Mouse (Mus musculus) layer of hippocampus, adult 11-12 months (tissue): ENCODE data around the gene Scn8a.

Source experiments
- DNase-seq: peaks from one replicate; pipeline ENCODE4 v3.0.0; 2022; ENCODE audit warnings: low spot score

Gene Scn8a

GRCm38 (mm10) chr15:100953955-100954354 is 84.3 kb downstream of the Scn8a start:
- no peak for DNase-seq

- no peak for DNase-seq
Measured at GRCm38 (mm10) chr15:100954751-100955150, 85.1 kb downstream of the Scn8a start.

DNA sequence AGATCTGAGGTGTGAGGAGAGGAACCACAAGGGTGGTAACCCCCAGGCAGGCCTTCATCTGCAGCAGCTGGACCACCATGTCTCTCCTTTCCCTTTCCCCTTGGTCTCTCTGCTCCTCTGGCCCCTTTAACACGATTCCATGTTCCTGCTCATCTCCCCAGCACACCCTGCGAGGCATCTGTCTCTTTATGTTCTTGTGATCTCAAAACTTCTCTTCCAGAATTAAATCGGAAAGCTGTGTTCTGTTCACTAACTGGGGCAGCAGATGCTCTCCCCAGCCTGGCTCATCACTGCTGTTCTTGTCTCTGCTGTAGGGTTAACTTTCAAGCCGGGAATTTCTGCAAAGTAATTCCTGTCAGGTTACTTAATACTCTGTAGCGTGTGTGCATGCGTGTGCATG is 91.3 kb downstream of the Scn8a start:
- DNase-seq: peak; percentile 73

DNA sequence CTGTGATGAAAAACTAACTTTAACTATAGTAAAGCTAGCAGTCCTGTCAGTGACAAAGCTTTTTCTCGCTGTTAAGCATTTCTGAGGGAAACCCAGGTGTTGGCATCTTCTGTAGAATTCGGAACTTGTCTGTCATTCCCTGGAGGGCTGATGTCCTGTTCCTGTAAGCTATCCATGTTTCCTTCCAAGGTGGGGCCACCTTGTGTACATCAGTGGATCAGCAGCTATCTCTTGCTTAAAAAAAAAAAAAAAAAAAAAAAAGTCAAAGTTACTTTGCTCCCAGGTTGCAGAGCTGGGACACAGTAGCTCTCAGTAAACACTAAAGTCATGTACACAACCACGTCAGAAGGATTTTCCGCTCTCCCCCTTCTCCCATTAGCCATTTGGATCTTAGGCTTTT is 91.9 kb downstream of the Scn8a start:
- DNase-seq: no peak

DNA sequence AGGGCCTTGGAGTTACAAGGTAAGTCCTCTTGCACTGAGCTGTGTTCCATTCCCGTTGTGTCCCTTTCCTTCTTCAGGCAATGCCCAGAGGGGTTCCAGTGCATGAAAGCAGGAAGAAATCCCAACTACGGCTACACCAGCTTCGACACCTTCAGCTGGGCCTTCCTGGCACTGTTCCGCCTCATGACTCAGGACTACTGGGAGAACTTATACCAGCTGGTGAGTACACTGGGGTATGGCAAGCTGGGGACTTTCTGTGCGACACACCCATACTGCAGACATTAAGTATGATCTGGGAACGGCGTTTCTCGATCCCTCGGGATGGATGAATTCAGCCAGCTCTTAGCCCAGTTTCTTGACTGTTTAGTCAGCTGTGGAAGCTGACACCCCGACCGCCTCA is 101.8 kb downstream of the Scn8a start:
- peak; percentile 63 for DNase-seq

DNA sequence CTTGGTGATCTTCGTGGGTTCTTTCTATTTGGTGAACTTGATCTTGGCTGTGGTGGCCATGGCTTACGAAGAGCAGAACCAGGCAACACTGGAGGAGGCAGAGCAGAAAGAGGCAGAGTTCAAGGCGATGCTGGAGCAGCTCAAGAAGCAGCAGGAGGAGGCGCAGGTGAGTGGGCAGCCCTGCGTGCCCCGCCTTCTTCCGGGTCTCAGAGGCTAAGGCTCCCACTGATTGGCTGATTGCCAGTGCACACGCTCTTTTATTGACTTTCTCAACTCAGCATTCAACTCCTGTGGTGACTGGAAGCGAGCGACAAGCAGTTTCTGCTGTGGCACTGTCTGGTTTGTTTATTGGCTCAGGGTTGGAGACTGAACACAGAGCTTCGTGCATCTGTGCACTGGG is 103.1 kb downstream of the Scn8a start:
- no peak for DNase-seq

DNA sequence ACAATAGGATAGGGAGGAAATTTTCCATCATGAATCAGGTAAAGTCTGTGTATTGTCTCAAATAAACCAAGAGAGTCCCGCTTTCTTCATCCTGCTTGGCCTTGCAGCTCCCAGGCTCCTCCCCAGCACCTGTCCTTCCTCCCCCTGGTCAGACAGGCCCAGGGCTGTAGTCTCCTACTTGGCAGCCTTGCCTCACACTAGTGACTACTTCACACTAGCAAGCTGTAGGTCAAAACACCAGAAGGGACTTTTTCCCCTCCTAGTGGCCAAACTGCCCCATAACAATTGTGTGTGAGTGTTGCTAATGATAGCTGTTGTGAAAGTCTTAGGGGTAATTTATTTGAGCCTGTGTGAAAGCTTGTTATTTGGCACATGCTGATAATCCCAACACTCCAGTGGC is 105.0 kb downstream of the Scn8a start:
- no peak for DNase-seq

DNA sequence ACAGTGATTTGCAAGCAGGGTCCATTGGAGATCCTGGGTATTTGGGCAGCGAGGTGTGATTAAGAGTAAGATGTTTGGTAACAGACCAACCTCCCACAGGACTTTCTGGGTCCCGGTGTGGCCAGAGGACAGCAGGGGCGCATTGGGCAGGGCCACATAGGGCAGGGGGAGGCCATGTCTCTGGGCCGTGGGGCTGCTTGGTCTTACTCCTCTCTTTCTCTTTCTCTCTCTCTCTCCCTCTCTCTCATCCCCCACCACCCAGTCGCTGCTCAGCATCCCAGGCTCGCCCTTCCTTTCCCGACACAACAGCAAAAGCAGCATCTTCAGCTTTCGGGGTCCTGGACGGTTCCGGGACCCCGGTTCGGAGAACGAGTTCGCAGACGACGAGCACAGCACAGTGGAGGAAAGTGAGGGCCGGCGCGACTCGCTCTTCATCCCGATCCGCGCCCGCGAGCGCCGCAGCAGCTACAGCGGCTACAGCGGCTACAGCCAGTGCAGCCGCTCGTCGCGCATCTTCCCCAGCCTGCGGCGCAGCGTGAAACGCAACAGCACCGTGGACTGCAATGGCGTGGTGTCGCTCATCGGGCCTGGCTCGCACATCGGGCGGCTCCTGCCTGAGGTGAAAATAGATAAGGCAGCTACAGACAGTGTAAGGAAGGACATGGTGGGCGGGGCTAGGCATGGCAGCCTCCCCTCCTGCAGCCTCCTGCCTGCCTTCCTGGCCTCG is 113.9 kb downstream of the Scn8a start:
- peak; percentile 33 for DNase-seq

GRCm38 (mm10) chr15:100984154-100984893 is 114.7 kb downstream of the Scn8a start:
- DNase-seq: no peak

DNA sequence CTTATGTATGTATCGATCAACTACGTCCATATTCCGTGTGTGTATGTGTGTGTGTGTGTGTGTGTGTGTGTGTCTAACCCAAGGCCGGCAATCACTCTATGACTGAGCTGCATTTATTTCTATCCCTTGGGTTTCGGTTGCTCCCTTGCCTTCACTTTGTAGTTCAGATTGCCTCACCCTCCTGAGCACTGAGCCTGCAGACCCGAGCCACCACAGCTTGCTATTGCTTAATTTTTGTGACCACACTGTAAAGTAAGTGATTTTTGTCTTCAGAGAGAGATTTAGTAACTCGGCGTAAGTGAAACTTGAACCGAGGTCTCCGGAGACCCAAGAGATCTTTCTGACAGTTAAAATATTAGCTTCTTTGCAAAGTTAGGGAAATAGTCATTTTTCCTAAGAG is 116.8 kb downstream of the Scn8a start:
- no peak for DNase-seq

DNA sequence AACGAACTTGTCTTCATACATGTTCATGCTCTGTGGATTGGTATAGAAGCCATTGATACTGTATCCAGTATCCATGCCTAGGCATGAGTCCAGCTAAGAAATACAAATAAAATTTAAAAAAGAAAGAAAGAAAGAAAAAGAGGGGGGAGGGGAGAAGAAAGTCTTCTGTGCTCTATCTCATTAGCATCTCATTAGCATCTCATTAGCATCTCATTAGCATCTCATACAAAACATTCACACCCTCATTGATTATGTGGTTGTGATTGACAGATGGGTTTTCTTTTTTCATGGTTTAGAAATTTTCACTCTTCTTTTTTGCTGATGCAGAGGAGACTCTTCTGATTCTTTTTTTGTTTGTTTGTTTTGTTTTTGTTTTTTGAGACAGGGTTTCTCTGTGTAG is 117.4 kb downstream of the Scn8a start:
- DNase-seq: no peak

DNA sequence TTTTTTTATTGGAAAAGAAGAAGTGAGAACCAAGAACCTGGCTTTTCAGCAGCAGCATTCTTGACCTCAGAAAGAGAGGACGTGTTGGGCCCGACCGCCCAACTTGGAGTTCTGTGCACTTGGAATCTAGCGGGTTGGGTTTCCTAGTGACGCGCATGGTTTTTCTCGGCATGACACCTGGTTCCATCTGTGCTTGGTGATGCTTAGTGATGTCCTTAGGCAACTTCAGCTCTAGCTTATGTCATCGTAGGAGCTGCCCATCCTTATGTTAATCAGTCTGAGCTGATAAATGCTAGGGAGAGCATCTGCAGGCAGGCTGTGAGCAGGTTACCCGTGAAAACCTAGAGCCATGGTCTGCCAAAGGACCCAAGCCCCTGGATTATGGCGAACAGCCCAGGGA is 120.6 kb downstream of the Scn8a start:
- DNase-seq: no peak

DNA sequence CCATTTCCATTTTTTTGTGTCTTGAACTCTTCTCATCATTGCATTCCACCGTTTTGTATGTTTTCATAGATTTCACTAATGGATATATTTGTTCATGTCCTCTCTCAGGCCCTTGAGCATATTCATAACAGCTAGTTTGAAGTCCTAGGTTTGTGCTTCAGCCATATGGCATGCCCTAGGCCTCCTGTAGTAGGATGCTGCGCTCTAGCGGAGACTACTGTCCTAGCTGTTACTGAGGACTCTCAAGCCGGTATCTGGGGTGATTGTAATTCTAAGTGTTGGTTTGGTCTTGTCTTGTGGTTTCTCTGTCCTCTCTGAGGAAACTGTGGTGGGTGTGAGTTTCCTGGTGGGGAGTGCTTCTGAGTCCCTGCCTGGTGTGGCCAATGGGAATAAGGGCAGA is 127.4 kb downstream of the Scn8a start:
- peak; percentile 54 for DNase-seq

GRCm38 (mm10) chr15:101001685-101002084 is 132.0 kb downstream of the Scn8a start:
- DNase-seq: no peak

GRCm38 (mm10) chr15:101002466-101002865 is 132.8 kb downstream of the Scn8a start:
- no peak for DNase-seq

- DNase-seq: no peak
Measured at GRCm38 (mm10) chr15:101004538-101004937, 134.9 kb downstream of the Scn8a start.

DNA sequence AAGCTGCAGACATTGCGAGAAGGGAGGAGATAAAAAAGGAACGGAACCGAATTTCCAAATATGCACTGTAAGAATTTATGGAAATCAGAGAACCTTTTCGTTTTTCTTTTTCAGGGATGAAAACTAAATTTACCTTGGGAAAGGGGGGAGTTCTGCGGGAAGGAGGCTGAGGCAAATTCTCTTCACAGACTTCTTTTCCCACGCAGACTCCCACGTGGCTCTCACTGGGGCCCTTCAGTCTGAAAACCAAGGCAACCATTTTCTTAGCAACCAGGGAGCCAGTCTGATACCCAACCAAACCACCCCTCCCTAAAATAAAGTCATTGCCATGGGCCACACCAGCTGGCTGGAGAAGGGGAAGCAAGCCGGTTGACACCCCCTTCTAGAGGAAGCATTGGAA is 136.1 kb downstream of the Scn8a start:
- DNase-seq: no peak

DNA sequence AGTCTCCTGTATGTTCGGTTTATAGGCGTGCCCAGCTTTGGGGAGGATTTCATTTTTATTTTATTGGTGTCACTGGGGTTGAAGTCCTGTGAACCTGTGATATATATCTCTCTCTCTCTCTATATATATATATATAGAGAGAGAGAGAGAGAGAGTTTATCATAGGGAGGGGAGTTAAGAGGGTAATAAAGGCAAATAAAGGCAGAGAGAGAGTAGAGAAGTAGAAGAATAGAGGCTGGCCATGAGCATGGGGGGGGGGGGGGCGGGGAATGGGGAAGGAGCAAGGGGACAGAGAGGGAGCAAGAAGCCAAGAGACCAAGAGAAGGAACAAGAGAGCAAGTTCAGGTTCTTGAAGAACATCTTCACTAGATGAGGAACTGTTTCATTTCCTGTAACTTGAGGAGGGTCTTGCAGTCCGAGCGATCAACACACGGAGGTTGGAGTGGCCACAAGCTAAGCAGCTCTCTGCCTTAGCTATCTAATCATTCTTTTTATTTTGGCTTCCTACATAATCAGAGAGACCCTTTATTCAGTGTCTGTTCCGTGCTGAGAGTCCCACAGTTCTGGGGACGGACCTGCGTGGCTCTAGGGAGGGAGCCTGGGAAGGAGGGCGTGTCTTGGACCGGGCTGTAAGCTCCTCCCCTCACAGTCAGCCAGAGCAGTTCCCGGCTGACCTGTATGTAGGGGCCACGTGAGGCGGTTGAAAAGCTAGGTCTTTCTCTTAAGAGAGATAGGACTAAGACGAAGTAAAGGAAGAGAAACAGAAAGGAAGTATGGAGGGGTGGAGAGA is 136.8 kb downstream of the Scn8a start:
- DNase-seq: no peak

DNA sequence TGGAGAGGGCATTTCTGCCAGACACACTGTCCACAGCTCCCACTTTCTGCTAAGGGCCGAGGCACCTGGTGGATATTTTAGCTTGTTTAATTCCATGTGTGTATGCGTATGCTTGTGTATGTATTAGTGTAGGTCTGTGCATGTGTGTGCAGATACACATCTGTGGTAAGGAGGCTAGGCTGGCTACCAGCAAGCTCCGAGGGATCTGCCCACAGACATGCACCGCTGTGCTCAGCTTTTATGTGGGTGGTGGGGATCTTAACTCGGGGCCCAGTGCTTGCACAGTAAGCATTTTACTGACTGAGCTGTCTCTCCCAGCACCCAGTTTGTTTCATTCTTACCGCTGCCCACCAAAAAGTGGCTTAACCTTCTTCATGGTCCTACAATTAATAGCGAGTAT is 137.6 kb downstream of the Scn8a start:
- DNase-seq: no peak

GRCm38 (mm10) chr15:101008386-101009010 is 138.8 kb downstream of the Scn8a start:
- peak; percentile 41 for DNase-seq

GRCm38 (mm10) chr15:101011352-101011751 is 141.7 kb downstream of the Scn8a start:
- no peak for DNase-seq

GRCm38 (mm10) chr15:101028960-101029359 is 159.3 kb downstream of the Scn8a start:
- DNase-seq: no peak
